Mouse (Mus musculus) brain, embryonic 14.5 days (tissue): ENCODE measurements at regions not wholly inside any gene's neighbourhood (a gene's known extent, or its start where the extent isn't known, plus 50 kb on each side); places are given as distances from the start of the nearest gene placed in this dataset.

ENCODE experiments used
- CTCF ChIP-seq: fragments of 200-500 bp; IDR thresholded peaks from 2 replicates; pipeline ENCODE4 v1.5.1; 2012; ENCODE audit warnings: inconsistent platforms, mild to moderate bottlenecking, moderate library complexity, borderline replicate concordance; ENCODE audit not compliant: insufficient read depth, insufficient read length; ENCODE audit errors: extremely low read depth
- POLR2A ChIP-seq: fragments of 200-500 bp; IDR thresholded peaks from 2 replicates; pipeline ENCODE4 v1.6.1; 2012; ENCODE audit warnings: mild to moderate bottlenecking, inconsistent platforms, borderline replicate concordance; ENCODE audit not compliant: poor library complexity, insufficient read depth, insufficient read length, severe bottlenecking; ENCODE audit errors: extremely low read depth

DNA sequence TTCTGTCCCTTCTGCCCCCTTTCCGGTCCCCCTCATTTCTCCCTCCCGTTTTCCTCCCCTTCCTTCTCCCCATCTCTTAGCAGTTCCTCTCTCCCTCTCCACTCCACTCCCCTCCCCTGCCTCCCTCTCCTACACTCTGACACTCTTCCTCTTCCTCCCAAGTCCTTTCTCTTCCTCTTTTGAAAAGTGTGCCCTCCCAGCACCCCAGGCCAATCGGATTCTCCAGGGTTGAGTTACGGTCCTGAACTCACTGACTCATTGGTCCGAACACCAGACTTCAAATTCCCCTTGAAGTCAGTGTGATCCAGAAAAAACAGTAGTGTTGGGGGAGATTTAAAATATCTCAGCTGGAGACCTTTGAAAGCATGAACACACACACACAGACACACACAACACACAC lies 109.1 kb downstream of the 2410131K14Rik start:
- TF ChIP-seq POLR2A (no peak), CTCF (no peak)
